Mouse (Mus musculus): ENCODE data around the gene Ttll10. TPM values are rescaled to one million over a fixed set of nuclear protein-coding genes. Genes with fewer than 3 reads are reported as not detected.

Ttll10 gene
- total RNA-seq, 2 experiments from 2014 or later, result not detected

DNA sequence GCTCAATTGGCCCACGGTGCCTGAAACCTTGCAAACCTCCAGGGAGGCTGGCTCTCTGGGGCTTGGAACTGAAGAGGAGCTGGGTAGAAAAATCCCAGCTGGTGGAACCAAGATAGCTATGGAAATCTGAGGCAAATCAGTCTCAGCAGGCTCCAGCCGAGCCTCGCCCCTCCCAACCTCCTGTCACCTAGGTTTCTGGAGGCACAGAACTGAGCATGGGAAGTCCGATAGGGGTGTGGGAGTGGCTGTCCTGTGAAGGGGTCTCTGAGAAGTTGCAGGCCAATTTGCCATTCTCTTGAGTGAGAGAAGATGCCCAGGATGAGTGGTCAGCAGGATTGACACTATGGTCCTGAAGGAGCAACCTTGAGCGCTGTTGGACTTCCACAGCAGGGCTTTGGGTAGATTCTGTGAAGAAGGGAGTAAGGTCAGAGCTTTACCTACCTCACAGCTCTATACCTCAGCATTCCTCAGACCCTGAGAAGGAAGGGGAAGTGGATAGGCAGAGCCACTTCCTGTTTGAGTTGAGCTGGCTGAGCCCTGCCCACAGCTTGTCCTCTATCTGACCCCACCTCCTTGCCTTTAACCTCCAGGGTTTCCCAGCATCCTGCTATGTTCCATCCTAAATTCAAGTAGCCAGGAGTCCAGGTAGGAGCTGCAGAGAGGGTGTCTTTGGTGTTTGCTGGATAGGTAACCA lies 8.2 kb upstream of the Ttll10 start:
- intact Hi-C loops (cut with DNase I), result no loop called here
- DNase-seq, result no peak

DNA sequence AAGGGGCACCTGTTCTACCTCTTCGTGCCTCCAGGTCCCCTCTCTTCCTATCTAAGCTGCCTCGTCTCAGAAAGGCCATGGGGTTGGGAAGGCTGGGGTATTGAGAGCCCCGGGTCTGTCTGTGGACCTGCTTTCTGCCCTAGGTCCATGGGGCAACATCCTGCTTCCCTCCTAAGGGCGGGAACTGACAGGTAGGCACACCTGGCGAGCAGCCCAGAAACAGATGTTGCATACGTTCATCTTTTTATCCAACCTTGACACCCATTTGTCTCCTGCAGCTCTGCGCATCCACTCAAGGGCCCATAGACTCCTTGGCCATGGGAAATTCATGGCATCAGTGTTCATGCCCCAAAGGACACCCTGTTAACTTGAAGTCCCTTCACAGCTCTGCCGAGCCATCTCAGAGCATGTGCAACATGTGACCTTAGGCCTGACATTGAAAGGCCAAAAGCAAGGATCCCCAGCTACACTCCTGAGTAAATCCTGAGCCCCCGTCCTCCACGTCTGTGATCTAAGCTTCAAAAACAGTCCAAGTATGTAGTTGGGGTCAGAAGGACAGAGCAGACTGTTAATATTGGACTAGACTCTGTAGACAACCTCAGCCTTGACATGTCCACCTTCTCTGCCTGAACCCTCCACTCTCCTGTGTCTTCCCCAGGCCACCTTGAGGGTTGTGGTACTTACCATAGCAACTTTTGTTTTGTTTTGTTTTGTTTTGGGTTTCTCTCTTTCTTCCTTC lies 6.1 kb upstream of the Ttll10 start:
- intact Hi-C loops (cut with DNase I), result no loop called here

DNA sequence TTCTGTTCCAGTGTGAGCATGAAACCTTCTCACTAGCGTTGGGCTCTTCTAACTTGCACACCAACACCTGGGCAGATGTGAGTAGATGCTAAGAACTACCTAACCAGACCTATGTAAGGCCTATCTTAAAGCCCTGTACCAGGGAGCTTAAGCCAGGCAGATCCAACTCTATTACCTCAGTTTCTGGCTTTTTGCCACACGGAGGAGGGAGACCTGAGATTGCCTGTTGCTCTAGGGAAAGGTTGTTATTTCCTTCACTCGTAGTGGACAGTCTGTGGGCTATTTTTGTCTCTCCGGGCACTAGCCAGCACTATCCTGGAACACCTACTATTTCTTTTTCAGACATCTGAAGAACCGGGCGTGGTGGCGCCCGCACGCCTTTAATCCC lies 5.3 kb upstream of the Ttll10 start:
- intact Hi-C loops (cut with DNase I), result no loop called here
- DNase-seq, result no peak

More for the DNA sequence above, 6.1 kb upstream of the Ttll10 start:
- no peak for DNase-seq

DNA sequence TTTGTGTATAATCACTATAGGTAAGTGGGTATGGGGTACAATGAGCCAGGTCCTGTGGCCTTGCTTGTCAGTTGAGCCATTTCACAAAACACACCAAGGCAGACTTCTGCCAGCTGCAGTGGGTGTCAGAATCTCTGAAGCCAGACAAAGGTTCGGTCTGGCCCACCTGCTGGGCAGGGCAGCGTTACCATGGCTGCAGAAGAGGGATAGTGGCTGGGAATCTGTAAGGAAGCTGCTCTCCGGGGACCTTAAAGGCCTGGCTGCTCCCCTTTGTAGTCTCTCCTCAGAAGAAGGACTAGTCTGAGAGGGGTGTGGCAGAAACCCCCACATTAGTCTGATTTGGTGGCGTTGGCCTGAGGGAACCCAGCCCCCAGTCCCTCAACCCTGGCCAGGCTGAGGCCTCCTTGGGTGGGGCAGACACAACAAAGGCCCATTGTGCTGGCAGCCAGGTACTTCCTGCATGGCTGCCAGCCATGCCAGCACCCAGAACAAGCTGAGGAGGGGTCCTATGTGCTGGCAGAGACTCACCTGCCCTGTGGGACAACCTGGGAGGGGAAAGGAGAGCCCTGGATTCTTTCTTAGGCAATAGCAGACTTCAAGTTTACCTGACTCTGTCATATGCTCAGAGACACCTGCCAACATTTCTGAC lies 4.8 kb upstream of the Ttll10 start:
- intact Hi-C loops (cut with DNase I), result no loop called here
- no peak for DNase-seq

DNA sequence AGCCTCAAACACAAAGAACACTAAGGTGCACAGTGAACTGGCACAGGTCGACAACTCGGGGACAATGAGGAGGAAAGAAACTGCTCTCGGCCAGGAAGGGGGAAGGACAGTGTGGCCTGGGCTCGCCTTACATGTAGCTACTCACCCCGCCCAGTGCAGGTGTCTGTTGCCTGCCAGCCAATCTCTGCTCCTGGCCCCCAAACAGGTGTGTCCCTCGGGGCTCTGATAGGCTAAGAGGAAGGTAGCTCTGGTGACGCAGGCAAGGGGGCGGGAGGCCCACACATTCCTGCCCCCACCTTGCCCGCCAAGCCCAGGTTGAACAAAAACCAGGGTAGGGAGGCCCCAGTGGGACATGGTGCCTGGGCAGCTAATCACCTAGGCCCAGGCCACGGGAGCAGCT lies 499 bp upstream of the Ttll10 start:
- intact Hi-C loops (cut with DNase I), result no loop called here
- DNase-seq, result no peak

DNA sequence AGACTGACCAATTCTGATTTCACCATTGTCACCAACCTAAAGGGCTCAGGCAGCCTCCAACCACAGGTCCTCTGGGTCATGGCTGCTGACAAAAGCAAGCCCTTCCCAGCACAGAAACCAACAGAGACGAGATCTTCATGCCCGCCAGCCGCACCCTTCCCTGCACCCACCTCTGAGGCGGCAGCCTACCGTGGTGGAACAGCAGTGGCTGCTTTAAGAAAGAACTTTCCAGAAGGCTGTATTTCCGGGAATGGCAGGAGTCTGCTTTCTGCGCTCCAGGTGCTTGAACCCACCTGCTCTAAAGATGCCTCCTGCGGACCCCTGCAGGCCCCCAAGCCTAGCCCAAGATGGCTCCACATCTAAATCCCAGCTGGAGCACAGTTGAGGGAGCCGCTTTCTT lies 388 bp downstream of the Ttll10 start:
- no peak for DNase-seq
- intact Hi-C loops (cut with DNase I), result no loop called here

DNA sequence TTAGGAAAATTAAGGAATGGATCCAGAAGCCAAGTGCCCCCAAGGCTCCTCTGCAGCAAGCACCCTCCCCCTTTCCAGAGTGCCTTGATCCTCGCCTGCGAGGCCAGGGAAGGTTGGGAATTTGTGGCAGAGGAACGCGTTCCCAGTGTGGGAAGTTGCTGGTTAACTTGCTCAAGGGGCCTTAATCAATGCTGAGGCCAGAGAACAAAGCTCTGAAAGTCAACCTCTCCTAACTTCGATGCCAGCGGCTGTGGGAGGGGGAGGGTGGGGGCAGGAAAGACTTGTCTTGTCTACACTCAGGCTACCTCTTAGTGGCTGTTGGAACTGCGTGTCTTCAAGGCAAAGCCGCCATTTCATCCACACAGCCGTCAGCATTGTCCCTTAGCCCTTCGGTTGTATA lies 1.5 kb downstream of the Ttll10 start:
- DNase-seq, result no peak
- intact Hi-C loops (cut with DNase I), result no loop called here

DNA sequence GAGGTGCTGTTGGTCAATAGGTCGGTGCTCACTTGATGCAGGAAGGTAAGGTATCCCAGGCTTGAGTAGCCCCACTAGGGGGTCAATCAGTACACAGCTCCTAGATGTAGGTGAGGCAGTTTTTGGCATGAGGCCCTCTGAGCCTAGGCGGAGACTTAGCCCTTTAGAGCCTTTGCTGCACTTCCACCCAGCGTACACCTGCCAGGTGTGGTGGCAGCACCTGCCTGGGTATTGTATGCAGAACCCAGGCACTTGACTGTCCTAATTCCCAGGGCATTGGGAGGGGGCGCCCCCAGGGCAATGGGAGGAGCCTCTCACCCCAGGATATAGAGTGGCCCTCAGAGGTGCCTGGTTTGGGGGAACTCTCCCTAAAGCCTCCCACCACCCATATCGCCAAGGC lies 4.0 kb downstream of the Ttll10 start:
- DNase-seq, result no peak
- intact Hi-C loops (cut with DNase I), result no loop called here

DNA sequence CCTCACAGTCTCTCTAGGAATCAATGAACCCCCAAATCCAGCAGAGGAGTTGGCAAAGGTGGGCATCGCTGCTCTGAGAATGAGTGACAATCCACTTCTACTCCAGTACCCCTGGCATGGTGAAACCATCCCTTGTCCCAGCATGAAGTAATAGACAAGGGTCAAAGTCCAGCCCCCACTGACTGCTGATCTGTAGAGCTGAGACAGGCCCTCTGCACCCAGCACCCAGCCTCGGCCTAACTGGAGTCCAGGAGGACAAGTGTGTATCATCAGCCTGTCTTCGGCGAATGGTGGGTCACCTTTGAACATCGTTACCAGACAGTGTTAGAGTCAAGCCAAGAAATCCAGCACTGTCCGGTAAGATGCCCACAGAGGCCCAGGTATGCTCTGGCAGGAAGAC lies 4.6 kb downstream of the Ttll10 start:
- intact Hi-C loops (cut with DNase I), result no loop called here
- DNase-seq, result no peak

DNA sequence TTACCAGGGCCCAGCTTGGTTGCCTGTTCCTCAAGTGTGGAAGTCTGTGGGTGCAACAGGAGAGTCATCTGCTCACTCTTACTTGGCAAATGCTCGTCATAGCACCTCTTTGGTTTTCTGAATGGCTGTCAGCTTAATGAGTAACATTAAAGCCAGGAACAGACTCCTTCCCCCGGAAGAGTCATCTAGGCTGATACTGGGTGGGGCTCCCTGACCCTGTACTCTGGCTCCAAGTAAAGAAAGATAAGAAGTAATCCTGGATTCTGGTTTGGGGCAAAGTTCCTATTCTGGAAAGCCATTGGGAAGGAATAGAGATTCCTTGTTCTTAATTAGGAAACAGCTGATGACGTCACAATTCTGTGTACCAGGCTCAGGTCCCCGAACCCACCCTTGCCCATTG lies 5.1 kb downstream of the Ttll10 start:
- intact Hi-C loops (cut with DNase I), result no loop called here
- no peak for DNase-seq

DNA sequence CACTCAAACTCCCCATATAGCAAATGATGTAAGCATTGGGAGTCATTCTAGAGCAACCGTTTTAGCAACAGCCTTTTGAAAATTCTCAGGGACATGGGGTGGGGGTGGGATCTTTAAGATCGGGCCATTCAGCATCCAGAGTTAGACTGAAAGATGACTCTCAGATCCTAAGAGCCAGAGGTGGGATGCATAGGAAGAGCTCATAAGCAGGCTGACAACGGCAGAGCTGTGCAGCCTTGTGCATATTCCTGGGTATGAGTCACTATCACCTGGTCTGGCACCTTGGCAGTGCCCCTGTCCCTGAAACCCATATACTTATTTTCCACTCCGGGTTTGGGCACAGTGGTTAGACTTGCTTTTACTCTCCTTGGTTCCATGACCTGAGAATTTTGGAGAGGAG lies 6.1 kb downstream of the Ttll10 start:
- no peak for DNase-seq
- intact Hi-C loops (cut with DNase I), result no loop called here

DNA sequence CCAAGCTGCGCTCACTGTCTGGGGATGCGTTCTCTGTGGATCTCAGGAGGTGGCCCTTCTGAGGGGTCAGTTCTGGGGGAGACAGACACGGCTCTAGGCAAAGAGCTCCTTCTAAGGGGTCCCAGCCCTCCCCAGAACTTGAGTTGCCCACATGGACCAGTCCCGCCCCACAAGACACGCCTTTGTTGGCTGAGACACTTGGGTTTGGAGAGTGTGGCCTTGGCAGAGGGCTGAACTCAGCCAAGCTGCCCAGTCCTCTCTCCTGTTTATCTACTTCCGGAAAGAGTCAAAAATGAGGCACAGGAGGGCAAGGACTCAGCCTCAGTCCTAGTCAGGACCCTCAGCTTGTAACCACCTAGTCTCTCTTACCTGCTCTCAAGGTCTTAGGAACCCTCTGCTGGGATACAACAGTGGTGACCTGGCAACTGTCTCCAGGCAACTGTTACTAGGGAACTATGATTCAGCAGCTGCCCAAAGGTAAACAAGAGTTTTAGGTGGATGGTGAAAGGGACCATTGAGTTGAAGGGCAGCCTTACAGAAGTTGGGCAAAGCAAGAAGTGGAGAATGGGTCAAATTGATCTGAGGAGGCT lies 8.7 kb downstream of the Ttll10 start:
- DNase-seq, result no peak
- intact Hi-C loops (cut with DNase I), result no loop called here

DNA sequence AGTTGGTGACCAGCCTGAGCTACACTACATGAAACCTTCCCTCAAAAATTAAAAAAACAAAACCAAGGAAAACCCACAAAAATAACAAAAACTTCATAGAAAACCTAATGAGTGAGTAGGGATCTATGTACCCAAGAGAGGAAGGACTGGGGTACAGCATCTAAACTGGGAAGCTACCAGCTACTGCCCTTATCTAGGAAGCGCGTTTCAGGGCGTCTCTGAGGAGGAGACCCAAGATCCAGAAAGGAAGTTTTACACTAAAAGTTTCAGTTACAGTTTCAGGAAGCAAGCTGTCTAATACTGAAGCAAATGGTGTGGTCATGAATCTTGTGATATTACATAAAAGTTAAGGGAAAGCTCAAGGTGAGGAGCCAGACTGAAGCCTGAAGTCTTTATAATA lies 9.4 kb downstream of the Ttll10 start:
- DNase-seq, result no peak
- intact Hi-C loops (cut with DNase I), result no loop called here

DNA sequence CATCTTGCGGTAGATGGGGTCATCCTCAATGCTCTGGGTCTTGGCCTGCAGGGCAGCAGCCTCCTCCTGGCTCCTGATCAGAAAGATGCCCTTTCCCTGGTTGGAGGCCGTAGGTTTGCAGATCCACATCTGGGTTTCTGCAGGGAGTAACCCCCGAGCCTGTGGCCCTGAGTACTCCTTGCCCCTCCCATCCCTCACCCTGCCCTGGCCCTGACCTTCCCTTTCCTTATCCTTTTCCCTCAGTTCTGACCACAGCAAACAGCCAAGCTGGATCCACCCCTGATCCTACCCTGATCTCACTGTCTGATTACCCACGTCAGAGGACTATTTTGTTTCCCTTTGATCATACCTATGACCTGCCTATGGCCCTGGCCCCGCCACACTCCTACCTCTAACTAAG lies 14.5 kb downstream of the Ttll10 start:
- DNase-seq, result no peak
- intact Hi-C loops (cut with DNase I), result no loop called here

DNA sequence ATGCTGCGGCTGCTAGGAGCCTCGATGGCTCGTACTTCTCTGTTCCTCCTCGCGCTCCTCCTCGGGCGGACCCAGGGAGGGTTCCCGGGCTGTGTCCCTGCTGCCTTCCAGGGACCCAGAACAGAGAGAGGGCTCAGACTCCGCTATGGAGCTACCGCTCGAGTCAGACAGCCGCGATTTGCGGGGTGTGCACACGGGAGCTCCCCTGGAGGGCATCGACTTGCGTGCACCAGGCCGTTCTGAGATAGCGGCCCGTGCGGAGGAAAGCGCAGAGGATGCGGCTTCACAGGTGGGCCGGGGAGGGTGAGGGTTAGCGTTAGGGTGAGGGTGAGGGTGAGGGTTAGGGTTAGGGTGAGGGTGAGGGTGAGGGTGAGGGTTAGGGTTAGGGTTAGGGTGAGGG lies 24.3 kb downstream of the Ttll10 start:
- intact Hi-C loops (cut with DNase I), result no loop called here

DNA sequence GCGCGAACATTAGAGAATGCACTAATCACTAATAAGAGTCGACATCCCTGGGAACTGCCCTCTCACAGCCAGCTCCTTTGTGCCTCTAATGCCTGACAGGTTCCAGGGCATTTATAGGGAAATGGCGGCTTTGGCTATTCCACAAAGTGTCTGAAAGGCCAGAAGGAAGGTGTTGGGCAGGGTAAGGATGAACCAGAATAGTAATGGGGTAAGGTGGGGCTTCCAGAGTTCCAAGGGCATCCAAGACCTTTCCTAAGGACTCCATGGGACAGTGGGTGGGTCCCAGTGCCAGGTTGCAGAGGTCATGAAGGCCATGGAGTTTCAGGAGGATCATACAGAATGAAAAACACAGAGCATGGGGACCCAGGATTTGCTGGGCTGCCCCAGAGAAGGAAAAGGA lies 24.9 kb downstream of the Ttll10 start:
- DNase-seq, result no peak
- intact Hi-C loops (cut with DNase I), result no loop called here

More for the DNA sequence above, 24.3 kb downstream of the Ttll10 start:
- DNase-seq, result no peak

DNA sequence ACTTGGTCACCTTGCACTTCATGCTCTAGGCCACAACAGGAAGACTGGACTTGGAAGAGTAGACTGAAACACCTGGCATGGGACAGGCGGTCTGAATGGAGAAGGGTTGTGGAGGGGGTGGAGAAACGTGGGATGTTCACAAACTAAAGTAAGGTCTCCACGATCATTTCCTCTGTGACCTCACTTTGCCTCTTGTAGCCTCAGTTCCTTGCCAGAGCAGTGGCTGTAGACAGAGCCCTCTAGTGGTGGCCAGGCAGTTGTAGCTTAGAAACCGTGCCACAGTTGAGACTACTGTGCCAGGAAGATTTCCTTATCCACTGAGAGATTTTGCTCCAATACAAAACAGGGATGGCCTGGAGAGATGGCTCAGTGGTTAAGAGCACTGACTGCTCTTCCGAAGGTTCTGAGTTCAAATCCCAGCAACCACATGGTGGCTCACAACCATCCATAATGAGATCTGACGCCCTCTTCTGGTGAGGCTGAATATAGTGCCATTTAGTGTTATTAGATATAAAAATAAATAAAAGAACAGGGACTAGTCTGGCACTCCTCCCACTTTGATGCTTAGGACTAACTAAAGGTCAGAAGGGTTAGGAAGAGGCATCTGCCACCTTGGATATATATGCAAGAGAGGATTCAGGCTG lies 25.6 kb downstream of the Ttll10 start:
- peak; percentile 31 for DNase-seq
- intact Hi-C loops (cut with DNase I), result no loop called here

DNA sequence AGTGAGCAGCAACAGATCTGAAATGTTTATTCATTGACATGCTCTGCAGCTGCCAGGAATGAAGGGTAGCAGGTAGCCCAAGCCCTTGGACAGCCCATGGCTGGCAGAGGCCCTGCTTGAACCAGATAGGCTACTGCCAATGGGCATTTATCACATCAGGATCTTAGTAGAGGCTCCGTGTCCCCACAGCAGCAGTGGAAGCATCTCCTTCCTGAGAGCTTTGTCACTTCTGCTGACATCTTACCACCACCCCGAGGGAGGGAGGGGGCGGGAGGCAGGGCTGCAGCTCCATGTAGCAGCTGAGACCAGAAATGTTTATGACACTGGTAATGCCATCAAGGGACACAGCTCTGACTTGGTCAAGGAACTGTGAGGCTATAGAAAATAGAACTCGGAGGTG lies 26.4 kb downstream of the Ttll10 start:
- DNase-seq, result no peak
- intact Hi-C loops (cut with DNase I), result no loop called here

DNA sequence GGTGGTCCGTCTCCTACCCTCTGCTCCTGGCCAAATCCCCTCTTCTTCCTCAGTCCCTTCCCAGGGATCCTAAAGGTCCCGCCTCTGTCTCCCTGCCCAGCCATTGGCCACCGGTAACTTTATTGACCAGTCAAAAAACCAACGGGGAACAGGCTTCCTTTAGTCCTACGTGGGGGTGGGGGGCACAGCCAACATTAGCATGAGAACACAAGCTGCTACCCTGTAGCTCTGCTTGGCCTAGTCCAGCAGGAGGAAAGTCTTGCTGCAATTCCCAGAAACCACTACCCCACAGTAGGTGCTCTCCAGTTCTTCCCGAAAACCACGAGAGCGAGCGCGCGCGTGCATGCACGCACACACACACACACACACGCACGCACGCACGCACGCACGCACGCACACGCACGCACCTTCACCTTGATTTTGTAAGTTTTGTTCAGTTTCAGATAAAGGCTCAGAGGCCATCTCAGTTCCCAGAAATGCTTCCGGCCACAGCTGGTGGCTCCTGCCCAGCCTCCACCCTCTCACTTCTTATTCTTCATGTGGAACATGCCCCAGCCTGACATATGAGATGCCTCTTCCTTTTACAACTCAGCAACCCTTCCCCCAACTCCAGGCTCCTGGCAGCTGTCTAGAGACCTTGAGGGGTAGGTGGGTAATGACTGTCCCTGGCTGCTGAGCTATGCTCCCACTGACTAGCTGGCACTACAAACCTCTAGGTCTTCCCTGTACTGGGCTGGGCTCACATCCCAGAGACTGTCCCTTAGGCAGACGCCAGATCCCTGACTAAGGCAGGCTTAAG lies 27.4 kb downstream of the Ttll10 start:
- DNase-seq, result peak; percentile 87
- intact Hi-C loops (cut with DNase I), result no loop called here

DNA sequence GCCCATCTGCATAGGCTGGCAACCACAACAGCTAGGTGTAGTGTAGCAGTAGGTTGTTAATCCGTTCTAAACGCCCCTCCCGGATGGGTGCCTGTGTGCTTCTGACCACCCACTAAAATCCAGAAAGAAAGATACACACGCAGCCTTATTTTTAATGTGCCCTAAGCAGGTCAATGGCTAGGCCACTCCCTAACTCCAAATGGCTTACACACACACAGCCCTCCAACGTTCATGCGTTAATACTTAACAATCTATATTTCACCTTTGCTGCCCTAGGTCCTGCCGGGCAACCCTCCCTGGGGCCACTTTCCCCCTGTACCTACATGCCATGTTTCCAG lies 28.0 kb downstream of the Ttll10 start:
- intact Hi-C loops (cut with DNase I), result no loop called here
- DNase-seq, result no peak
